Mouse (Mus musculus): ENCODE data around the gene Supt20. TPM values are rescaled to one million over a fixed set of nuclear protein-coding genes. Genes with fewer than 3 reads are reported as not detected.

The Supt20 gene
- polyA plus RNA-seq, 2 experiments, result 110 to 146 TPM

GRCm38 (mm10) chr3:54668722-54669121 lies 23.9 kb upstream of the Supt20 start:
- H3K4me1 ChIP-seq (ENCODE audit: control insufficient read depth, insufficient read depth, low read length), result peaks cover 3% of the 10 kb centered on the region; the same call in 1 of the 2 replicates
- ATAC-seq (ENCODE audit: low FRiP score, low read depth) (no peak), DNase-seq (ENCODE audit: low spot score) (no peak)
- no peaks in the 10 kb centered on the region for H3K36me3 ChIP-seq (ENCODE audit: control insufficient read depth, insufficient read depth, low read length)
- no peak overlapping the region for H3K4me3 ChIP-seq (replicated peaks; ENCODE audit: low read length)
- H3K9ac ChIP-seq (ENCODE audit: low read depth, low read length, severe bottlenecking), result no peak overlapping the region
- no peak overlapping the region for H3K27ac ChIP-seq (replicated peaks; ENCODE audit: low read depth, low read length)
- H3K4me2 ChIP-seq (replicated peaks; ENCODE audit: low read depth, low read length, severe bottlenecking), result no peak overlapping the region
- 80% methylated on average over 6 of the region's 6 CpGs for WGBS
- no peaks in the 10 kb centered on the region for H3K9me3 ChIP-seq (ENCODE audit: control insufficient read depth, low read length)
- no peak for TF ChIP-seq POLR2A (IDR thresholded peaks at IDR 0.05; ENCODE audit: borderline replicate concordance, extremely low read depth, insufficient read depth, insufficient read length)
- H3K27me3 ChIP-seq (ENCODE audit: control insufficient read depth, insufficient read depth, low read length), result no peaks in the 10 kb centered on the region

- no peak for TF ChIP-seq POLR2A (IDR thresholded peaks at IDR 0.05; ENCODE audit: borderline replicate concordance, extremely low read depth, insufficient read depth, insufficient read length)
- Histone ChIP-seq H3K27ac (replicated peaks; ENCODE audit: low read depth, low read length) (no peak overlapping the region), H3K4me3 (replicated peaks; ENCODE audit: low read length) (no peak overlapping the region), H3K36me3 (ENCODE audit: control insufficient read depth, insufficient read depth, low read length) (no peaks in the 10 kb centered on the region), H3K9me3 (ENCODE audit: control insufficient read depth, low read length) (no peaks in the 10 kb centered on the region), H3K4me2 (replicated peaks; ENCODE audit: low read depth, low read length, severe bottlenecking) (no peak overlapping the region), H3K4me1 (ENCODE audit: control insufficient read depth, insufficient read depth, low read length) (peaks cover 3% of the 10 kb centered on the region; the same call in 1 of the 2 replicates), H3K9ac (ENCODE audit: low read depth, low read length, severe bottlenecking) (no peak overlapping the region), H3K27me3 (ENCODE audit: control insufficient read depth, insufficient read depth, low read length) (no peaks in the 10 kb centered on the region)
- 87% methylated on average over 6 of the region's 6 CpGs for WGBS
- DNase-seq (ENCODE audit: low spot score) (no peak), ATAC-seq (ENCODE audit: low FRiP score, low read depth) (no peak)
Observed at GRCm38 (mm10) chr3:54669559-54669958, 23.0 kb upstream of the Supt20 start.

DNA sequence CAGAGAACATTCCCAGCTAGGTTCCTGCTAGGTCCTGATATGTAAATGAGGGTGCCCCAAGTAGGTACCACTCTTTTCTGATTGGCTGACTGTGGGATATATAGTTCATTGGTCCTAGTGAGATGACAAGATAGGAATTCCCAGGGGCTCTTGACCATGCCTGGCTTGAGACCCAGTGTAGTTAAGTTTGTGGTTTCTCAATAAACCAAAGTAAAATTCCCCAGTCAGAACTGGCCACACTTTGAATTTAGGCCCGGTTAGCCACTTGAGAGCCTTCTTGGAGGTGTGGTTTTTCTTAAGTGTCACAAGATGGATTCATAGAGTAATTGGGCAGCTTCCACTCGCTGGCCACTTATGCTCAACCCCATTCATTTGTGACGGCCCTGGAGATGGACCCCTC lies 20.5 kb upstream of the Supt20 start:
- ATAC-seq (ENCODE audit: low FRiP score, low read depth) (no peak), DNase-seq (ENCODE audit: low spot score) (no peak)
- H3K4me1 ChIP-seq (ENCODE audit: control insufficient read depth, insufficient read depth, low read length), result peaks cover 3% of the 10 kb centered on the region; the same call in 1 of the 2 replicates
- H3K36me3 ChIP-seq (ENCODE audit: control insufficient read depth, insufficient read depth, low read length), result no peaks in the 10 kb centered on the region
- H3K9ac ChIP-seq (ENCODE audit: low read depth, low read length, severe bottlenecking), result no peak overlapping the region
- H3K4me3 ChIP-seq (replicated peaks; ENCODE audit: low read length), result no peak overlapping the region
- no peak overlapping the region for H3K4me2 ChIP-seq (replicated peaks; ENCODE audit: low read depth, low read length, severe bottlenecking)
- H3K27me3 ChIP-seq (ENCODE audit: control insufficient read depth, insufficient read depth, low read length), result no peaks in the 10 kb centered on the region
- 71% methylated on average over 3 of the region's 3 CpGs for WGBS
- no peak for TF ChIP-seq POLR2A (IDR thresholded peaks at IDR 0.05; ENCODE audit: borderline replicate concordance, extremely low read depth, insufficient read depth, insufficient read length)
- no peak overlapping the region for H3K27ac ChIP-seq (replicated peaks; ENCODE audit: low read depth, low read length)
- no peaks in the 10 kb centered on the region for H3K9me3 ChIP-seq (ENCODE audit: control insufficient read depth, low read length)

DNA sequence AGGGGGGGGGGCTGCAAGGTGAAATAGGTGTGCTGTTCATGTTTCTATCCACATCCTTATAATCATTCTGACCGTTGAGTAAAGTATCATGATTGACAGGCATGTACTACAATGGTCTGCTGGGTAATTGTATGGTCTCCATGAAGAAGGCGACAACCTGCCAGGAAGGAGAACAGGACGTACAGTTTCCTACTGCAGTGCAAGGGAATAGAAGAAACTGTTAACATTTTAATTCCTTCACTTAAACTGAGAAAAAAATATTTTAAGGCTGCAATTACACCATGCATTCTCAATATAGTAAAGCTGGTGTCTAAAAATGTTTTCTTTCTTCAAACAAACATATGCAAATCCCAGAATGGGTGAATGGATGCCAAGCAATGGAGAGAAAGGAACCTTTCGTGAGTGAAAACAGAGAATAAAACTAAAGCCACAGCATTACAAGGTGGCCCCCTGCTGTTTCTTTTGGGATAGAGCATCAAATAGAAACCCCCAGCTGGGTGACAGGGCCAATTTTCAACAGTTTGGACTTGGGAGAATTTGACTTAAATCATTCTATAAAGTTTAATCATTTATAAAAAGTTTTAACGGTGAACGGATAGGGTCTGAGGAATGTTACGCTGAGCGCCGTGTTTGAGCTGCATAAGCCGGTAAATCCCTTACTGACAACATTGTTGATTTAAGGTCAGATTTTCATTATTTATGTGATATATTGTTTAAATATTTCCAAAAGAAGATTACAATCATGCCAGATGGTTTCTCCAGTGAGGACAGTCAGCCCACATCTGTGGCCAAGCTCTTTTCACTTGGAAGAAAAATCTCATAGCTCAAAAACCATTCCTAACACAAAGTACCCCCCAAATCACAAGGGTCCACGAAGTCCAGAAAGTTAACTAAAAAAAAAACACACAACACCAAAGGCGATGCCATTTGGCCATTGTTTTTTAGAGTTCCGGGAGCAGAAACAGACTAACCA lies 19.8 kb upstream of the Supt20 start:
- peaks cover 3% of the 10 kb centered on the region; the same call in 1 of the 2 replicates for H3K4me1 ChIP-seq (ENCODE audit: control insufficient read depth, insufficient read depth, low read length)
- DNase-seq (ENCODE audit: low spot score), result peak; percentile 89
- no peak overlapping the region for H3K4me2 ChIP-seq (replicated peaks; ENCODE audit: low read depth, low read length, severe bottlenecking)
- H3K36me3 ChIP-seq (ENCODE audit: control insufficient read depth, insufficient read depth, low read length), result no peaks in the 10 kb centered on the region
- H3K9ac ChIP-seq (ENCODE audit: low read depth, low read length, severe bottlenecking), result no peak overlapping the region
- no peak overlapping the region for H3K4me3 ChIP-seq (replicated peaks; ENCODE audit: low read length)
- ATAC-seq (ENCODE audit: low FRiP score, low read depth), result no peak
- H3K9me3 ChIP-seq (ENCODE audit: control insufficient read depth, low read length), result no peaks in the 10 kb centered on the region
- 54% methylated on average over 13 of the region's 13 CpGs for WGBS
- no peaks in the 10 kb centered on the region for H3K27me3 ChIP-seq (ENCODE audit: control insufficient read depth, insufficient read depth, low read length)
- H3K27ac ChIP-seq (replicated peaks; ENCODE audit: low read depth, low read length), result no peak overlapping the region
- no peak for TF ChIP-seq POLR2A (IDR thresholded peaks at IDR 0.05; ENCODE audit: borderline replicate concordance, extremely low read depth, insufficient read depth, insufficient read length)

- Histone ChIP-seq H3K9me3 (ENCODE audit: control insufficient read depth, low read length) (no peaks in the 10 kb centered on the region), H3K4me2 (replicated peaks; ENCODE audit: low read depth, low read length, severe bottlenecking) (no peak overlapping the region), H3K4me3 (replicated peaks; ENCODE audit: low read length) (no peak overlapping the region), H3K27ac (replicated peaks; ENCODE audit: low read depth, low read length) (no peak overlapping the region), H3K4me1 (ENCODE audit: control insufficient read depth, insufficient read depth, low read length) (peaks cover 3% of the 10 kb centered on the region; the same call in 1 of the 2 replicates), H3K36me3 (ENCODE audit: control insufficient read depth, insufficient read depth, low read length) (no peaks in the 10 kb centered on the region), H3K27me3 (ENCODE audit: control insufficient read depth, insufficient read depth, low read length) (no peaks in the 10 kb centered on the region), H3K9ac (ENCODE audit: low read depth, low read length, severe bottlenecking) (no peak overlapping the region)
- WGBS, result 84% methylated on average over 2 of the region's 2 CpGs
- DNase-seq (ENCODE audit: low spot score), result no peak
- no peak for TF ChIP-seq POLR2A (IDR thresholded peaks at IDR 0.05; ENCODE audit: borderline replicate concordance, extremely low read depth, insufficient read depth, insufficient read length)
- no peak for ATAC-seq (ENCODE audit: low FRiP score, low read depth)
Observed at GRCm38 (mm10) chr3:54676818-54677217, 15.8 kb upstream of the Supt20 start.

All from limb, embryonic 14.5 days (tissue).